In the genomic region with DNA sequence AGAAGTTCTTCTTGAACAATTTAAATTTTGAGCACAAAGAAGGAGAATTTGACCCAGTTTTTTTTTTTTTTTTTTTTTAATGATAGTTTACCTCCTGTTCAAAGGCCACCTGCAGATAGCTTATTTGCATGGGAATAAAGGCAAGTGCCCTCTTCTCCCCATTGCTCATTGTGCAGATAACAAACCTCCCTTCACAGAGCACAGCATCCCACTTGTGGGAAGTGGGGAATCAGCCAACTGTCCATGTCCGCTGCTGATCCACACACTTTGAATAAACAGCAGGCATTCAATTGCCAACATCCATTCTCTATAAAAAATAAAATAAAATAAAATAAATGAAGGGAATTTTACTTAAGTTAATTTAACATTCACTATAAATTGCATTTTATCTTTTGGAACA, we compare ENCODE assay signal across 22 mouse cellular contexts.
DNase-seq lines count a peak whose midpoint lies in the region; ATAC-seq and TF ChIP-seq lines count a peak whose summit lies in the region.
"Had no signal": no experiment of that assay in that cellular context is flagged by ENCODE, and none has a peak within 500 bp of the region (broad histone marks: within the 10 kb centered on the region; RNA-seq: fewer than 3 reads in every experiment).

No protein-coding gene starts in this region.

- no peak overlapping the region for H3K27ac ChIP-seq in ES-E14 (ENCODE audit: insufficient read depth, low read depth, low read length, poor library complexity, severe bottlenecking)
- H3K27ac ChIP-seq: forebrain, embryonic 10.5 days; gastrocnemius, adult 2 months; limb, embryonic 13.5 days; liver, embryonic 12.5 days; midbrain, embryonic 13.5 days; neural tube, embryonic 13.5 days; stomach, embryonic 15.5 days had no signal

- peak; percentile 15; the same call in 1 of the 2 replicates for ATAC-seq in frontal cortex, adult (ENCODE audit: low TSS enrichment)
- ATAC-seq: intestine, postnatal 0 days; liver, embryonic 12.5 days; midbrain, embryonic 13.5 days had no signal

- no peaks in the 10 kb centered on the region for H3K4me1 ChIP-seq in ES-E14 (ENCODE audit: control insufficient read depth in 2 of 2, insufficient read depth in 2 of 2, low read length in 2 of 2, poor library complexity in 1 of 2)
- H3K4me1 ChIP-seq: forebrain, embryonic 10.5 days; limb, embryonic 13.5 days; liver, embryonic 12.5 days; midbrain, embryonic 13.5 days; neural tube, embryonic 13.5 days; stomach, embryonic 15.5 days had no signal

- no peaks in the 10 kb centered on the region for H3K9me3 ChIP-seq in ES-E14 (ENCODE audit: control insufficient read depth, insufficient read depth, low read depth, low read length)
- H3K9me3 ChIP-seq: forebrain, embryonic 10.5 days; limb, embryonic 13.5 days; liver, embryonic 12.5 days; midbrain, embryonic 13.5 days; neural tube, embryonic 13.5 days; stomach, embryonic 15.5 days had no signal

- DNase-seq in frontal cortex, postnatal 10 days (ENCODE audit: low spot score in 2 of 2) = no peak
- peak; percentile 5 for DNase-seq in left cerebral cortex, adult 11 months (ENCODE audit: low spot score)
- DNase-seq in left cerebral cortex, postnatal 25 days (ENCODE audit: low spot score in 2 of 2) = no peak
- no peak for DNase-seq in ES-E14 (ENCODE audit: low read depth, low spot score)
- DNase-seq in brain, adult 2 months (ENCODE audit: low read depth, low spot score) = peak; percentile 72
- DNase-seq in kidney, postnatal 4 days = no peak
- DNase-seq: adrenal gland, postnatal 25 days; cerebellum, adult 18-20 months; gastrocnemius, adult 2 months; kidney, postnatal 25 days; lung, adult 18-20 months; lung, postnatal 14 days; thymus, postnatal 25 days had no signal

- H3K4me3 ChIP-seq in ES-E14 (ENCODE audit: insufficient read depth in 1 of 2, low read depth in 1 of 2, low read length in 2 of 2, poor library complexity in 1 of 2, severe bottlenecking in 1 of 2) = no peak overlapping the region
- H3K4me3 ChIP-seq: forebrain, embryonic 10.5 days; gastrocnemius, adult 2 months; limb, embryonic 13.5 days; liver, embryonic 12.5 days; midbrain, embryonic 13.5 days; myocyte; neural tube, embryonic 13.5 days; stomach, embryonic 15.5 days had no signal

- H3K36me3 ChIP-seq in ES-E14 (ENCODE audit: control insufficient read depth, insufficient read depth, low read length, poor library complexity, severe bottlenecking) = no peaks in the 10 kb centered on the region
- H3K36me3 ChIP-seq: forebrain, embryonic 10.5 days; limb, embryonic 13.5 days; liver, embryonic 12.5 days; midbrain, embryonic 13.5 days; neural tube, embryonic 13.5 days; stomach, embryonic 15.5 days had no signal

- in situ Hi-C loops in ES-E14 (cut with MboI; ENCODE audit: low sequenced_read_pairs in 2 of 2, unreplicated experiment in 2 of 2) = no loop called here

- H3K9ac ChIP-seq in ES-E14 (ENCODE audit: insufficient read depth, low read depth, low read length, poor library complexity, severe bottlenecking) = no peak overlapping the region
- H3K9ac ChIP-seq: limb, embryonic 13.5 days; liver, embryonic 12.5 days; midbrain, embryonic 13.5 days; neural tube, embryonic 13.5 days; stomach, embryonic 15.5 days had no signal

- intact Hi-C loops in left cerebral cortex, postnatal 25 days (cut with DNase I) = no loop called here

TF ChIP-seq in ES-E14, 5 proteins besides CTCF, POLR2A, EP300 and RAD21:
- TF ChIP-seq HCFC1 (IDR thresholded peaks at IDR 0.05; ENCODE audit: borderline replicate concordance, insufficient read depth, low read length) (no peak), ZNF384 (IDR thresholded peaks at IDR 0.05; ENCODE audit: low read depth, low read length) (peak; percentile 42; the same call in 1 of the 2 replicates)
TF ChIP-seq in ES-E14: peak in this region for 1.

Comparison
In these comparisons a context has a peak if more than half of its experiments do, and no peak if none do; other contexts are left out.
1. DNase-seq: peak in left cerebral cortex, adult 11 months (single experiment) and brain, adult 2 months (single experiment); none in frontal cortex, postnatal 10 days (0 of 2), left cerebral cortex, postnatal 25 days (0 of 2), ES-E14 (single experiment) and kidney, postnatal 4 days (0 of 2).